Mouse (Mus musculus) embryo, embryonic 11.5 days (tissue): ENCODE results near the gene Olfr1020.

Experiments used
- DNase-seq: peaks from one replicate; pipeline ENCODE4 v3.0.0-alpha.2; 2012; ENCODE audit warnings: low read depth, low spot score

Olfr1020 gene

GRCm38 (mm10) chr2:85846730-85847129 is at the start of gene Olfr1020:
Gene Olfr1020, plus strand, starts transcription at chr2:85847030.
- DNase-seq: no peak

GRCm38 (mm10) chr2:85802444-85802843 is 44.4 kb upstream of the Olfr1020 start, which contains the start of gene Olfr1016:
Gene Olfr1016, minus strand, starts transcription at chr2:85802544.
- no peak for DNase-seq

GRCm38 (mm10) chr2:85804501-85804900 is 42.3 kb upstream of the Olfr1020 start:
- no peak for DNase-seq

GRCm38 (mm10) chr2:85818179-85818578 is 28.7 kb upstream of the Olfr1020 start, which contains the start of gene Olfr1018:
Gene Olfr1018, plus strand, starts transcription at chr2:85818479.
- DNase-seq: no peak

- no peak for DNase-seq
Measured at GRCm38 (mm10) chr2:85845383-85845782, 1.4 kb upstream of the Olfr1020 start, which contains the start of gene Olfr1019. Gene Olfr1019, minus strand, starts transcription at chr2:85845483.

GRCm38 (mm10) chr2:85868294-85868693 is 21.5 kb downstream of the Olfr1020 start, which contains the start of gene Olfr1022:
Gene Olfr1022, plus strand, starts transcription at chr2:85868594.
- DNase-seq: no peak

GRCm38 (mm10) chr2:85885340-85885739 is 38.5 kb downstream of the Olfr1020 start, which contains the start of gene Olfr1023:
Gene Olfr1023, plus strand, starts transcription at chr2:85885640.
- no peak for DNase-seq
